ENCODE assay signal across 8 mouse cellular contexts in genomic region chr10:99592220-99592619, GRCm38 (mm10).
A peak's percentile ranks its signal among the peaks of the same experiment; 100 is the strongest.
DNase-seq lines count a peak whose midpoint lies in the region; ATAC-seq lines count a peak whose summit lies in the region.

No protein-coding gene starts in this region.

- no peak overlapping the region for H3K27ac ChIP-seq in midbrain, embryonic 15.5 days

- peak; percentile 28 for DNase-seq in gastrocnemius, postnatal 10 days
- DNase-seq in gastrocnemius, adult 18-20 months (ENCODE audit: low spot score) = no peak
- DNase-seq in right cerebral cortex, postnatal 4 days = peak; percentile 19
- no peak for DNase-seq in right cerebral cortex, postnatal 36 days (ENCODE audit: low spot score in 2 of 2)
- no peak for DNase-seq in adrenal gland, adult 2 months
- DNase-seq in adrenal gland, postnatal 10 days = no peak

- peak; percentile 79 for ATAC-seq in granulocyte monocyte progenitor cell, adult 5-6 weeks (replicated peaks; ENCODE audit: poor library complexity, severe bottlenecking)
- peak; percentile 84; the same call in 1 of the 2 replicates for ATAC-seq in midbrain, embryonic 15.5 days (replicated peaks)

- no peaks in the 10 kb centered on the region for H3K36me3 ChIP-seq in midbrain, embryonic 15.5 days (replicated peaks)

- H3K27me3 ChIP-seq in midbrain, embryonic 15.5 days (replicated peaks) = no peaks in the 10 kb centered on the region

- peak overlapping the region; percentile 21; the same call in 1 of the 2 replicates for H3K4me2 ChIP-seq in midbrain, embryonic 15.5 days

- H3K4me1 ChIP-seq in midbrain, embryonic 15.5 days = 0 out of 2 replicates have a peak, but pooled peaks cover 4% of the 10 kb centered on the region

- H3K9me3 ChIP-seq in midbrain, embryonic 15.5 days = no peaks in the 10 kb centered on the region

- no peak overlapping the region for H3K4me3 ChIP-seq in midbrain, embryonic 15.5 days

- H3K9ac ChIP-seq in midbrain, embryonic 15.5 days = no peak overlapping the region

- WGBS in midbrain, embryonic 15.5 days = 40% methylated on average over 9 of the region's 9 CpGs

Comparison
In these comparisons a context has a peak if more than half of its experiments do, and no peak if none do; other contexts are left out.
1. DNase-seq: peak in gastrocnemius, postnatal 10 days (single experiment) and right cerebral cortex, postnatal 4 days (single experiment); none in gastrocnemius, adult 18-20 months (single experiment), right cerebral cortex, postnatal 36 days (0 of 2), adrenal gland, adult 2 months (single experiment) and adrenal gland, postnatal 10 days (single experiment).